Mouse (Mus musculus) ES-E14 (cell line): Measurements from ENCODE around the gene Lrrc15. TPM values are rescaled to one million over a fixed set of nuclear protein-coding genes. Genes with fewer than 3 reads are reported as not detected.
A peak's percentile ranks its signal among the peaks of the same experiment; 100 is the strongest.

Experiments used
- DNase-seq: peaks from one replicate; pipeline ENCODE4 v3.0.0-alpha.2; 2013; ENCODE audit warnings: low read depth, low spot score
- H3K27ac ChIP-seq: 2 replicates; pipeline ENCODE4 v1.5.1; 2012; ENCODE audit warnings: low read depth, mild to moderate bottlenecking, low read length, moderate library complexity, mixed read lengths; ENCODE audit not compliant: poor library complexity, insufficient read depth, severe bottlenecking
- H3K36me3 ChIP-seq: 2 replicates; pipeline ENCODE4 v1.6.1; 2012; ENCODE audit warnings: mild to moderate bottlenecking, low read length, moderate library complexity, mixed read lengths; ENCODE audit not compliant: control insufficient read depth, poor library complexity, insufficient read depth, severe bottlenecking
- H3K4me1 ChIP-seq, 2 experiments: fragments of 150-350 bp in 1 of 2; sonication (generic) in 1 of 2; 2 replicates each; pipeline ENCODE4 v1.6.1; 2012; ENCODE audit warnings: low read length in 2 of 2, mild to moderate bottlenecking in 1 of 2, mixed read lengths in 1 of 2; ENCODE audit not compliant: control insufficient read depth in 2 of 2, insufficient read depth in 2 of 2, poor library complexity in 1 of 2
- H3K4me3 ChIP-seq, 2 experiments: fragments of 150-350 bp in 1 of 2; sonication (generic) in 1 of 2; 2 replicates each; pipeline ENCODE4 v1.5.1; 2012; ENCODE audit warnings: low read length in 2 of 2, low read depth in 1 of 2, mild to moderate bottlenecking in 1 of 2, mixed read lengths in 1 of 2; ENCODE audit not compliant: insufficient read depth in 1 of 2, poor library complexity in 1 of 2, severe bottlenecking in 1 of 2
- H3K9ac ChIP-seq: 2 replicates; pipeline ENCODE4 v1.6.1; 2012; ENCODE audit warnings: low read depth, mild to moderate bottlenecking, low read length, mixed read lengths; ENCODE audit not compliant: poor library complexity, insufficient read depth, severe bottlenecking
- H3K9me3 ChIP-seq: fragments of 150-350 bp; sonication (generic); 2 replicates; pipeline ENCODE4 v1.6.1; 2012; ENCODE audit warnings: low read depth, mild to moderate bottlenecking, low read length; ENCODE audit not compliant: control insufficient read depth, insufficient read depth
- CHD2 ChIP-seq: IDR thresholded peaks from 2 replicates; pipeline ENCODE4 v1.6.1; 2014; ENCODE audit warnings: mild to moderate bottlenecking, low read depth, low read length, inconsistent platforms
- HCFC1 ChIP-seq: IDR thresholded peaks from 2 replicates; pipeline ENCODE4 v1.6.1; 2012; ENCODE audit warnings: low read length, inconsistent platforms, borderline replicate concordance; ENCODE audit not compliant: insufficient read depth
- MAFK ChIP-seq: IDR thresholded peaks from 2 replicates; pipeline ENCODE4 v1.6.1; 2014; ENCODE audit warnings: mild to moderate bottlenecking, low read depth, low read length, inconsistent platforms; ENCODE audit not compliant: insufficient read depth
- ZC3H11A ChIP-seq: IDR thresholded peaks from 2 replicates; pipeline ENCODE4 v1.6.1; 2012; ENCODE audit warnings: low read depth, mild to moderate bottlenecking, inconsistent platforms, low read length, borderline replicate concordance
- ZNF384 ChIP-seq: IDR thresholded peaks from 2 replicates; pipeline ENCODE4 v1.6.1; 2012; ENCODE audit warnings: low read depth, low read length, inconsistent platforms
- in situ Hi-C, 2 experiments: fragments of 600-800 bp; cut with MboI; formaldehyde crosslinking; loops; one replicate each; pipeline ENCODE4 v1.15.1; 2025; ENCODE audit warnings: low sequenced_read_pairs in 2 of 2, inconsistent platforms in 1 of 2; ENCODE audit not compliant: unreplicated experiment in 2 of 2
- total RNA-seq: library from RNA; depleted of rRNA; stranded (reverse); fragments of 300-350 nt; gene quantifications from 2 replicates; pipeline ENCODE4 v1.2.3, GENCODE M21; 2012

Gene Lrrc15
- total RNA-seq, 1 experiment, result 1.8 TPM

- Histone ChIP-seq H3K4me1 (no peaks in the 10 kb centered on the region), H3K27ac (no peak within 1 kb of the TSS), H3K4me3 (no peak within 1 kb of the TSS), H3K36me3 (no peaks in the 10 kb centered on the region), H3K9me3 (no peaks in the 10 kb centered on the region), H3K9ac (no peak within 1 kb of the TSS)
- no peak for DNase-seq
- no peak for TF ChIP-seq HCFC1
- TF ChIP-seq ZNF384, result no peak
- TF ChIP-seq ZC3H11A, result no peak
- no peak for TF ChIP-seq CHD2
- no peak for TF ChIP-seq MAFK
- in situ Hi-C loops, result no loop called here
These were observed 15.7 kb downstream of the Lrrc15 start, which contains the start of gene Cpn2 for GRCm38 (mm10) chr16:30267359-30267758. Gene Cpn2 (minus strand): TSS chr16:30267499.

DNA sequence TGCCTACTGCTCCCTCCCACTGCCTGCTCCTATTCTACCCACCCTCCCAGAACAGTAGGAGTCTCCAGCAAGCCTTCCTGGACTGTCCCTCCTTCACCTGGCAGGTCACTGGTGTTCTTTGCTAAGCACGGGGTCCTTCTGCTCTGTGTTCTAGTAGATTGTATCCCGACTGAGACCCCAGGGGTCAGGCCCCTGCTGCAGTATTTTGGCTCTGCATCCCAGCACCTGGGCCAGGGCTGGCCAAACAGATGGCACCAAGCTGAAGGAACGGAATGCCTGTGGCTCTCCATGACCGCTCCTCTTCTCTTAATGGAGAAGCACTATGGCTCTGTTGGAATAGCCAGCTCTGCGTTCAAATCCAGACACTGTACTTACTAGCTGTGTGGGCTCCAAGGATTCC is 16.5 kb downstream of the Lrrc15 start:
- no peaks in the 10 kb centered on the region for H3K4me1 ChIP-seq

DNA sequence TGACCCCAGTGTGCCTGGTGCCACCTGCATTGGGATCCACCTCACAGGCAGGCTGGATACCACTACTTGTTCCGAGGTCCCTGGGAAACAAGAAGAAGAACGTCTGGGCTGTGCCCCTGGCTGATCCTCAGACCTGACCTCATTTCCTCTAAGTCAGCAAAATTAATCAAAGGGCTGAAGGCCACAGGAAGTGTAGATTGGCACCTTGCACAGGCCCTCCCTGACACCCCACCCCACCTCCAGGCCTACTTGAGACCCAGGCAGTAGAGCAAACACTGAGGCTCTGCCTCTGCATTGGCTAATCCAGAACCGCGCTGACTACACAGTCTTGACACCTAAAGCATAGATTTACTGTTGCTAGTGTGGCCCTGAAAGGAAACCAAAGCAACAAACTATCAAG is 17.4 kb downstream of the Lrrc15 start:
- Histone ChIP-seq H3K9me3 (no peaks in the 10 kb centered on the region), H3K4me1 (no peaks in the 10 kb centered on the region), H3K4me3 (no peak overlapping the region), H3K9ac (no peak overlapping the region), H3K36me3 (no peaks in the 10 kb centered on the region), H3K27ac (no peak overlapping the region)
- no peak for DNase-seq
- no peak for TF ChIP-seq ZC3H11A
- no peak for TF ChIP-seq HCFC1
- no peak for TF ChIP-seq ZNF384
- TF ChIP-seq CHD2, result no peak
- TF ChIP-seq MAFK, result no peak
- in situ Hi-C loops, result no loop called here

More for the DNA sequence above, 16.5 kb downstream of the Lrrc15 start:
- no peak overlapping the region for H3K9ac ChIP-seq
- in situ Hi-C loops, result no loop called here
- no peak overlapping the region for H3K4me3 ChIP-seq
- H3K9me3 ChIP-seq, result no peaks in the 10 kb centered on the region
- H3K36me3 ChIP-seq, result no peaks in the 10 kb centered on the region
- DNase-seq, result no peak
- TF ChIP-seq ZC3H11A (no peak), HCFC1 (no peak), ZNF384 (no peak)
- no peak overlapping the region for H3K27ac ChIP-seq

GRCm38 (mm10) chr16:30263156-30263555 is 19.9 kb downstream of the Lrrc15 start:
- no peak overlapping the region for H3K9ac ChIP-seq
- H3K36me3 ChIP-seq, result no peaks in the 10 kb centered on the region
- H3K4me1 ChIP-seq, result no peaks in the 10 kb centered on the region
- in situ Hi-C loops, result no loop called here
- H3K27ac ChIP-seq, result no peak overlapping the region
- no peak overlapping the region for H3K4me3 ChIP-seq
- no peak for TF ChIP-seq CHD2
- TF ChIP-seq ZNF384, result no peak
- no peak for TF ChIP-seq MAFK
- no peak for TF ChIP-seq HCFC1
- TF ChIP-seq ZC3H11A, result no peak
- H3K9me3 ChIP-seq, result no peaks in the 10 kb centered on the region
- no peak for DNase-seq

- DNase-seq, result peak; percentile 65
- TF ChIP-seq ZNF384, result no peak
- TF ChIP-seq HCFC1, result no peak
- no peak for TF ChIP-seq CHD2
- TF ChIP-seq MAFK, result no peak
- 0 out of 2 replicates have a peak, but pooled peaks have one; percentile 32 for TF ChIP-seq ZC3H11A
- H3K27ac ChIP-seq, result no peak overlapping the region
- no peaks in the 10 kb centered on the region for H3K36me3 ChIP-seq
- in situ Hi-C loops, result no loop called here
- H3K4me3 ChIP-seq, result no peak overlapping the region
- H3K9me3 ChIP-seq, result no peaks in the 10 kb centered on the region
- no peak overlapping the region for H3K9ac ChIP-seq
- H3K4me1 ChIP-seq, result no peaks in the 10 kb centered on the region
These were observed 20.4 kb downstream of the Lrrc15 start for GRCm38 (mm10) chr16:30262664-30263063.
